Mouse (Mus musculus) adrenal gland, postnatal 25 days (tissue): ENCODE data around the gene Cst8. TPM values are rescaled to one million over a fixed set of nuclear protein-coding genes. Genes with fewer than 3 reads are reported as not detected.

ENCODE experiments used
- total RNA-seq: library from RNA; stranded (reverse); gene quantifications from 2 replicates; pipeline ENCODE4 v1.2.3, GENCODE M21; 2021

Gene Cst8
- total RNA-seq, 1 experiment from 2014 or later = 207 TPM

Other genes starting within 250 kb of the Cst8 start
- gene Nxt1, start 126.2 kb upstream of the Cst8 start, total RNA-seq = 22.6 and 25.7 TPM in 2 replicates
- gene Gzf1, start 117.8 kb upstream of the Cst8 start, total RNA-seq = 28.8 and 36.0 TPM in 2 replicates
- 6.6 and 8.7 TPM in 2 replicates for gene Napb, start 66.3 kb upstream of the Cst8 start, total RNA-seq
- 0.52 TPM in 1 of 2 replicates, not detected in the other for gene Cstl1, start 48.4 kb upstream of the Cst8 start, total RNA-seq
- not detected in 2 replicates for gene Cst11, start 27.3 kb upstream of the Cst8 start, total RNA-seq
- not detected in 2 replicates for gene 8030411F24Rik, start 16.8 kb upstream of the Cst8 start, total RNA-seq
- not detected in 2 replicates for gene Cst12, start 9.4 kb upstream of the Cst8 start, total RNA-seq
- 0.58 TPM in 1 of 2 replicates, not detected in the other for gene Cst13, start 21.3 kb downstream of the Cst8 start, total RNA-seq
- not detected in 2 replicates for gene Cst9, start 36.4 kb downstream of the Cst8 start, total RNA-seq
- gene 9230104L09Rik, start 66.3 kb downstream of the Cst8 start, total RNA-seq = 1.2 TPM in 1 of 2 replicates, not detected in the other
- 728 and 742 TPM in 2 replicates for gene Cst3, start 76.9 kb downstream of the Cst8 start, total RNA-seq
- gene Gm1330, start 204.5 kb downstream of the Cst8 start, total RNA-seq = not detected in 2 replicates
- gene Gm10750, start 218.5 kb downstream of the Cst8 start, total RNA-seq = not detected in 2 replicates